ENCODE assay signal across 12 mouse cellular contexts in the genomic region with DNA sequence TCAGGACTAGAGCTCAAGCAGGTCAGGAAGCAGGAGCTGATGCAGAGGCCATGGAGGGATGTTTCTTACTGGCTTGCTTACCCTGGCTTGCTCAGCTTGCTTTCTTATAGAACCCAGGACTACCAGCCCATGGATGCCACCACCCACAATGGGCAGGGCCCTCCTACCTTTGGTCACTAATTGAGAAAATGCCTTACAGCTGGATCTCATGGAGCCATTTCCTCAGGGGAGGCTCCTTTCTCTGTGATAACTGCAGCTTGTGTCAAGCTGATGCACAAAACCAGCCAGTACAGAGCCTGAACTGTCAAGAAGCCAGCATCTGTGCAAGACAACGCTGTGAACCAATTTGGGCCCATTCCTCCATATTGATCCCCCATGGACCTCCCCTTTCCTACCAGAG. TPM values are rescaled to one million over a fixed set of nuclear protein-coding genes. Genes with fewer than 3 reads are reported as not detected.
"Had no signal": no experiment of that assay in that cellular context is flagged by ENCODE, and none has a peak within 500 bp of the region (broad histone marks: within the 10 kb centered on the region; RNA-seq: fewer than 3 reads in every experiment).

No protein-coding gene starts in this region.

RNA-seq across cellular contexts. Expression of a gene that starts 11.2 kb away (rescaled TPM):
- polyA plus RNA-seq: neural tube, embryonic 13.5 days; neural tube, embryonic 14.5 days; neural tube, embryonic 15.5 days; small intestine, adult 2 months; spleen, adult 2 months; stomach, embryonic 14.5 days; stomach, embryonic 15.5 days; stomach, embryonic 16.5 days had no signal

RNA-seq across cellular contexts. Expression of a gene that starts 26.2 kb away (rescaled TPM):
- polyA plus RNA-seq: neural tube, embryonic 13.5 days; neural tube, embryonic 14.5 days; neural tube, embryonic 15.5 days; stomach, embryonic 14.5 days had no signal

RNA-seq across cellular contexts. Expression of a gene that starts 38.7 kb away (rescaled TPM):
- polyA plus RNA-seq: neural tube, embryonic 13.5 days; neural tube, embryonic 14.5 days; neural tube, embryonic 15.5 days; small intestine, adult 2 months; spleen, adult 2 months; stomach, embryonic 14.5 days; stomach, embryonic 16.5 days; thymus, postnatal 0 days had no signal

RNA-seq across cellular contexts. Expression of a gene that starts 43.9 kb away (rescaled TPM):
- polyA plus RNA-seq: neural tube, embryonic 13.5 days; neural tube, embryonic 14.5 days; neural tube, embryonic 15.5 days; spleen, adult 2 months; testis, adult 2 months; urinary bladder, adult 2 months had no signal

RNA-seq across cellular contexts. Expression of a gene that starts 52.8 kb away (rescaled TPM):
- polyA plus RNA-seq: small intestine, adult 2 months; spleen, adult 2 months; stomach, embryonic 14.5 days; stomach, embryonic 15.5 days; stomach, postnatal 0 days; urinary bladder, adult 2 months had no signal
